Comparison of ENCODE assay signal across 16 mouse cellular contexts in the genomic region with DNA sequence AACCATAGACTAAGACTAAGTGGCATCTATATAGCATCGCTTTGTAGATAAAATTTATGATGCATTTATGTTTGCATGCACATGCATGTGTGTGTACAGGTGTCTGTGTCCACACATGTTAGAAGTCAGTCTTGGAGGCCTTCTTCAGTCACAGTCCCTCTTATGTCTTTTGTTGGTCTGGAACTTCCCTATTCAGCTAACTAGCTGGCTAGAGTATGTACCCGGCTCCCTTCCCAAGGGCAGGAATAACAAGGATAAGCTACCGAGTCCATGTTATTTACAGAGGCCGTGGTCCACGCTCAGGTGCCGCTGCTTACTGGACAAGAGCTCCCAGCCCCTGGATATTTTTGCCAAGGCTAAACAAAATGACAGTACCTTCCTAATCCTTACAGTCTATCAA.
"Had no signal": no experiment of that assay in that cellular context is flagged by ENCODE, and none has a peak within 500 bp of the region (broad histone marks: within the 10 kb centered on the region; RNA-seq: fewer than 3 reads in every experiment).

No protein-coding gene starts in this region.

- H3K9me3 ChIP-seq: neural tube, embryonic 13.5 days; neural tube, embryonic 15.5 days; stomach, embryonic 15.5 days had no signal

- H3K36me3 ChIP-seq: neural tube, embryonic 13.5 days; neural tube, embryonic 15.5 days; stomach, embryonic 15.5 days had no signal

- H3K4me2 ChIP-seq: neural tube, embryonic 13.5 days; neural tube, embryonic 15.5 days; stomach, embryonic 15.5 days had no signal

- H3K27ac ChIP-seq: neural tube, embryonic 13.5 days; neural tube, embryonic 15.5 days; stomach, embryonic 15.5 days; stomach, postnatal 0 days had no signal

- DNase-seq: retina, postnatal 1 day; right cerebral cortex, adult 18-20 months; right cerebral cortex, postnatal 14 days; right cerebral cortex, postnatal 25 days; right cerebral cortex, postnatal 4 days; spleen, adult 18-20 months; thymus, adult 18-20 months; thymus, adult 2 months; thymus, postnatal 14 days; thymus, postnatal 25 days; thymus, postnatal 36 days; thymus, postnatal 4 days had no signal

- H3K27me3 ChIP-seq: neural tube, embryonic 13.5 days; neural tube, embryonic 15.5 days; stomach, embryonic 15.5 days had no signal

- H3K9ac ChIP-seq: neural tube, embryonic 13.5 days; neural tube, embryonic 15.5 days; stomach, embryonic 15.5 days had no signal

- H3K4me3 ChIP-seq: neural tube, embryonic 13.5 days; neural tube, embryonic 15.5 days; stomach, embryonic 15.5 days had no signal

- H3K4me1 ChIP-seq: neural tube, embryonic 13.5 days; neural tube, embryonic 15.5 days; stomach, embryonic 15.5 days had no signal
